Mouse (Mus musculus): Measurements from ENCODE around the gene Psmb8. TPM values are rescaled to one million over a fixed set of nuclear protein-coding genes. Genes with fewer than 3 reads are reported as not detected.
"Not testable (repeated sequence)": the region's sequence is repeated elsewhere in the genome, so short reads cannot be mapped to it uniquely, and the experiment has no call there.

The Psmb8 gene
- polyA plus RNA-seq, 1 experiment, result 16.1 TPM

GRCm38 (mm10) chr17:34224816-34225215, 27.3 kb downstream of the Psmb8 start:
- no peak for TF ChIP-seq CTCF (IDR thresholded peaks at IDR 0.05; ENCODE audit: borderline replicate concordance, insufficient read depth, low read length)
- TF ChIP-seq POLR2A (IDR thresholded peaks at IDR 0.05; ENCODE audit: low read depth, low read length), result no peak
- Histone ChIP-seq H3K27ac (ENCODE audit: insufficient read depth, low read length) (no peak overlapping the region), H3K4me3 (ENCODE audit: insufficient read depth, low read length) (no peak overlapping the region), H3K4me1 (ENCODE audit: control insufficient read depth, insufficient read depth, low read length) (no peaks in the 10 kb centered on the region)

- H3K27ac ChIP-seq (ENCODE audit: insufficient read depth, low read length), result no peak overlapping the region
- TF ChIP-seq POLR2A (IDR thresholded peaks at IDR 0.05; ENCODE audit: low read depth, low read length), result no peak
- TF ChIP-seq CTCF (IDR thresholded peaks at IDR 0.05; ENCODE audit: borderline replicate concordance, insufficient read depth, low read length), result no peak
- no peak overlapping the region for H3K4me3 ChIP-seq (ENCODE audit: insufficient read depth, low read length)
- H3K4me1 ChIP-seq (ENCODE audit: control insufficient read depth, insufficient read depth, low read length), result no peaks in the 10 kb centered on the region
Observed at GRCm38 (mm10) chr17:34225426-34225825, 27.9 kb downstream of the Psmb8 start.

GRCm38 (mm10) chr17:34225911-34226310, 28.4 kb downstream of the Psmb8 start:
- H3K4me1 ChIP-seq (ENCODE audit: control insufficient read depth, insufficient read depth, low read length); H3K4me3 ChIP-seq (ENCODE audit: insufficient read depth, low read length); H3K27ac ChIP-seq (ENCODE audit: insufficient read depth, low read length): not testable (repeated sequence)

- not testable (repeated sequence) for H3K27ac ChIP-seq (ENCODE audit: insufficient read depth, low read length); H3K4me1 ChIP-seq (ENCODE audit: control insufficient read depth, insufficient read depth, low read length); H3K4me3 ChIP-seq (ENCODE audit: insufficient read depth, low read length)
Observed at GRCm38 (mm10) chr17:34230971-34231370, 33.5 kb downstream of the Psmb8 start.

GRCm38 (mm10) chr17:34232021-34232420, 34.5 kb downstream of the Psmb8 start:
- not testable (repeated sequence) for H3K4me1 ChIP-seq (ENCODE audit: control insufficient read depth, insufficient read depth, low read length); H3K27ac ChIP-seq (ENCODE audit: insufficient read depth, low read length); H3K4me3 ChIP-seq (ENCODE audit: insufficient read depth, low read length)

GRCm38 (mm10) chr17:34234926-34235325, 37.4 kb downstream of the Psmb8 start:
- TF ChIP-seq POLR2A (IDR thresholded peaks at IDR 0.05; ENCODE audit: low read depth, low read length), result no peak
- TF ChIP-seq CTCF (IDR thresholded peaks at IDR 0.05; ENCODE audit: borderline replicate concordance, insufficient read depth, low read length), result peak; percentile 86
- Histone ChIP-seq H3K27ac (ENCODE audit: insufficient read depth, low read length) (no peak overlapping the region), H3K4me3 (ENCODE audit: insufficient read depth, low read length) (no peak overlapping the region), H3K4me1 (ENCODE audit: control insufficient read depth, insufficient read depth, low read length) (no peaks in the 10 kb centered on the region)

GRCm38 (mm10) chr17:34236691-34237090, 39.2 kb downstream of the Psmb8 start:
- Histone ChIP-seq H3K4me3 (ENCODE audit: insufficient read depth, low read length) (no peak overlapping the region), H3K4me1 (ENCODE audit: control insufficient read depth, insufficient read depth, low read length) (no peaks in the 10 kb centered on the region), H3K27ac (ENCODE audit: insufficient read depth, low read length) (no peak overlapping the region)
- TF ChIP-seq POLR2A (IDR thresholded peaks at IDR 0.05; ENCODE audit: low read depth, low read length) (no peak), CTCF (IDR thresholded peaks at IDR 0.05; ENCODE audit: borderline replicate concordance, insufficient read depth, low read length) (no peak)

GRCm38 (mm10) chr17:34237741-34238140, 40.2 kb downstream of the Psmb8 start:
- H3K27ac ChIP-seq (ENCODE audit: insufficient read depth, low read length), result no peak overlapping the region
- no peaks in the 10 kb centered on the region for H3K4me1 ChIP-seq (ENCODE audit: control insufficient read depth, insufficient read depth, low read length)
- TF ChIP-seq CTCF (IDR thresholded peaks at IDR 0.05; ENCODE audit: borderline replicate concordance, insufficient read depth, low read length) (no peak), POLR2A (IDR thresholded peaks at IDR 0.05; ENCODE audit: low read depth, low read length) (no peak)
- no peak overlapping the region for H3K4me3 ChIP-seq (ENCODE audit: insufficient read depth, low read length)

- TF ChIP-seq CTCF (IDR thresholded peaks at IDR 0.05; ENCODE audit: borderline replicate concordance, insufficient read depth, low read length) (no peak), POLR2A (IDR thresholded peaks at IDR 0.05; ENCODE audit: low read depth, low read length) (no peak)
- Histone ChIP-seq H3K4me1 (ENCODE audit: control insufficient read depth, insufficient read depth, low read length) (no peaks in the 10 kb centered on the region), H3K27ac (ENCODE audit: insufficient read depth, low read length) (no peak within 1 kb of the TSS), H3K4me3 (ENCODE audit: insufficient read depth, low read length) (no peak within 1 kb of the TSS)
Observed at GRCm38 (mm10) chr17:34238706-34239105, 41.2 kb downstream of the Psmb8 start, which contains the start of gene H2-Ob. H2-Ob (plus strand) TSS chr17:34238903.

GRCm38 (mm10) chr17:34239601-34240041, 42.1 kb downstream of the Psmb8 start:
- Histone ChIP-seq H3K27ac (ENCODE audit: insufficient read depth, low read length) (no peak overlapping the region), H3K4me1 (ENCODE audit: control insufficient read depth, insufficient read depth, low read length) (no peaks in the 10 kb centered on the region), H3K4me3 (ENCODE audit: insufficient read depth, low read length) (no peak overlapping the region)
- TF ChIP-seq CTCF (IDR thresholded peaks at IDR 0.05; ENCODE audit: borderline replicate concordance, insufficient read depth, low read length) (no peak), POLR2A (IDR thresholded peaks at IDR 0.05; ENCODE audit: low read depth, low read length) (no peak)

GRCm38 (mm10) chr17:34240366-34240765, 42.8 kb downstream of the Psmb8 start:
- no peaks in the 10 kb centered on the region for H3K4me1 ChIP-seq (ENCODE audit: control insufficient read depth, insufficient read depth, low read length)
- no peak overlapping the region for H3K4me3 ChIP-seq (ENCODE audit: insufficient read depth, low read length)
- H3K27ac ChIP-seq (ENCODE audit: insufficient read depth, low read length), result no peak overlapping the region
- TF ChIP-seq CTCF (IDR thresholded peaks at IDR 0.05; ENCODE audit: borderline replicate concordance, insufficient read depth, low read length) (no peak), POLR2A (IDR thresholded peaks at IDR 0.05; ENCODE audit: low read depth, low read length) (no peak)
